Mouse (Mus musculus) megakaryocyte, embryonic 14.5 days (primary cell): ENCODE data around the gene Cdc6.

Experiments
- FLI1 ChIP-seq: IDR thresholded peaks from 2 replicates; pipeline ENCODE4 v1.6.1; 2012; ENCODE audit warnings: low read length, inconsistent platforms, mixed read lengths
- GATA1 ChIP-seq: IDR thresholded peaks from 3 replicates; pipeline ENCODE4 v1.6.1; 2012; ENCODE audit warnings: mixed read lengths, low read length, inconsistent platforms, borderline replicate concordance

DNA sequence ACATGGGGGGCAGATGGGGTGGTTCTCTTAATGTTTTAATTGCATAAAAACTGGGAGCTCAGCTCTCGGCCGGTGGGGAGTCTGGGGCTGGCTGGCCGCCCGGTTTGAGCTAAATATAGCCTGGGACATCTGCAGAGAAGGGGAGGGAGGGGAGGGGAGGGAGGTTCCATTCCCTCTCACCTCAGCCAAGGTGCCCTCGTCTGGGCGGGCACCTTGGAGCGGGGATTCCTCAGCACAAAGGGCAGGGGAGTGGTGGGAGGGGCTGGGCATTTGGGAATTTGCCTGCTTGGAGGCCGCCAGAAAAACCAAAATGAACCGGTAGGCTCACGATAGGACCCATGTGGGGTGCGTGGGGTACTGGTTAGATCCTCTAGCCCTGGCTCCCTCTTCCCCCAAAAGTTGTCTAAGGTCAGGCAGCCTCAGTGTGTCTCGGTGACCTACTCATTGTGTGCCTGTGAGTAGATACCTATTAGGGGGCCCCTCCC lies 33.8 kb downstream of the Cdc6 start:
- TF ChIP-seq GATA1, result no peak
- no peak for TF ChIP-seq FLI1
